Mouse (Mus musculus) right cerebral cortex, postnatal 25 days (tissue): ENCODE measurements at regions not wholly inside any gene's neighbourhood (a gene's known extent, or its start where the extent isn't known, plus 50 kb on each side); places are given as distances from the start of the nearest gene placed in this dataset.

ENCODE experiments used
- DNase-seq: peaks from one replicate; pipeline ENCODE4 v3.0.0; 2022

DNA sequence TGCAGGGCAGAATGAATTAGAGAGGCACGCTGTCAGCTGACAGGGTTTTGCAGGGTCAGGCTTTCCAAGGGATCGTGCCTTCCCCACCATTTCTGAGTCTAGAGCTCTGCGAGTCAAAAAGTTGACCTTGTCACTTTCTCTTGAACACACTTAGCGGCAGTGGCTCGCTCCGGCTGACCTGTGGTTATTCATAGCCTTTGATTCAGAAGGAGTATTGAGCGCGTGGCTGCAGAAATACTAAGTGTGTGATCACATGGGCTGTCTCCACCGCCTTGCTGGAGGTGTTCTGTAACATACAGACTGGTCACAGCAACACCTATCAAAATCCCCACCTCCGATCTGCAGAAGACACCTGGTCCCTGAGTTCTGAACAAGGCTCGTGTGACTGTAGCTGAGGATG lies 252.9 kb downstream of the Uaca start:
- DNase-seq, result no peak

- no peak for DNase-seq
Observed at GRCm38 (mm10) chr9:61048576-61048975, 254.2 kb downstream of the Uaca start.

- DNase-seq, result no peak
Observed at GRCm38 (mm10) chr9:61052621-61053020, 258.3 kb downstream of the Uaca start.

- DNase-seq, result peak; percentile 26
Observed at GRCm38 (mm10) chr9:61054427-61054826, 260.1 kb downstream of the Uaca start.

GRCm38 (mm10) chr9:61055392-61055791 lies 261.1 kb downstream of the Uaca start:
- no peak for DNase-seq

- peak; percentile 13 for DNase-seq
Observed at GRCm38 (mm10) chr9:61055928-61056730, 261.8 kb downstream of the Uaca start.

DNA sequence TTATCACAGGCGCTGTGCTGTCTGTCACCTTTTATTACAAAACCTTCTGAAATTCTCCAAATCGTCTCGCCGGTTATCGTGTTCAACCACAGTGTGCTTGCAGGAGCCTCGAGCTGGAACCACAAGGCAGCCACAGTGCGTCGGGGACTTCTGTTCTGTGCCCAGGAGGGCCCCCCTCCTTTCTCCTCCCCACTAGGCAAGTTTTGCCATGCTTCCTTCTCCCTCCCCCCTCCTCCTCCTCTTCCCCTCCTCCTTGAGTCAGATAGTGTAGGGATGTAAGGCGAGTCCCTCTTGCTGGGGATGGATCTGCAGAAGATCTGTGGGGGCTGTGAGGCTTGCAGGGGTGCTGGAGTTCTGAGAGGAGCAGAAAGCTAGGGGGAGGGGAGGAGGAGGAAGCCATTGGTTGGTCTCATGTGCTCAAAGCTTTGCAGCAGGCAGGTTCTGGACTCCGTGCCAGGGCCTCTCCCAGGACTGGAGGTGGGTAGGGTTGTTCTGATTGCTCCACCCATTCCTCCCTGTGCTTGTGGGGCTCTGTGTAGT lies 262.5 kb downstream of the Uaca start:
- DNase-seq, result no peak

DNA sequence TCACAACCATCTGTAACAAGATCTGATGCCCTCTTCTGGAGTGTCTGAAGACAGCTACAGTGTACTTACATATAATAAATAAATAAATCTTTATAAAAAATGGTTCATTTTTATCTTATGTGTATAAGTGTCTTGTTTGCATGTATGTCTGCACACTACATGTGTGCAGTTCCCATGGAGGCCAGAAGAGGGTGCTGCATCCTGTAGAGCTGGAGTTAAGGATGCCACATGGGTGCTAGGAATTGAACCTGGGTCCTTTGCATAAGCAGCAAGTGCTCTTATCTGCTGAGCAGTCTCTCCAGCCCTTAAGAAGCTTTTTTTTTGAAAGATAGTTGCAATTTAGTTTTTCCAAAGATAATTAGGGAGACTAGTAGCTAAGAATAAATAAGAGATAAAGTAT lies 264.9 kb downstream of the Uaca start:
- no peak for DNase-seq

GRCm38 (mm10) chr9:61060958-61061357 lies 266.6 kb downstream of the Uaca start:
- DNase-seq, result no peak

GRCm38 (mm10) chr9:61064714-61065305 lies 270.5 kb downstream of the Uaca start:
- DNase-seq, result no peak

GRCm38 (mm10) chr9:61069553-61070314 lies 275.4 kb downstream of the Uaca start:
- DNase-seq, result no peak

GRCm38 (mm10) chr9:61070315-61070707 lies 276.0 kb downstream of the Uaca start:
- no peak for DNase-seq

GRCm38 (mm10) chr9:61070861-61071260 lies 276.5 kb downstream of the Uaca start:
- DNase-seq, result no peak

GRCm38 (mm10) chr9:61073482-61073881 lies 279.1 kb downstream of the Uaca start:
- no peak for DNase-seq

DNA sequence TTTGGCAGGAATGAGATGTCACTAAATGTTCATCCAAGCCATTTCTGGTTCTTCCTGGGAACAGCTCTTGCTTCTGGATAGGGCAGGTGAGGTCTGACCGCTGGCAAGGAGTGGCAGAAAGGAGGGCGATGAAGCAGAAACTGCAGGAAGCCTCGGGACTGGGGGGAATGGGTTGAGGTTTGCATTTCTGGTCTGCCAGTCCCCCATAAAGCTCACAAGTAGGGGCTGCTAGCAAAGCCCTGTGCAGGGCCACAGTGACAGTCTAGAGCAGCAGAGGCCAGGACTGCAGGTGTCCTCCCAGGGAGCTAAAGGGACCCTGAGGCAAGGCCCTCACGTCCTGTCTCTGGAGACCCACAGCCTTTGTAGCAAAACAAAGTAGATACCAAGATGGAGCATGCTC lies 280.7 kb downstream of the Uaca start:
- DNase-seq, result no peak

- no peak for DNase-seq
Observed at GRCm38 (mm10) chr9:61077181-61077580, 282.8 kb downstream of the Uaca start.

DNA sequence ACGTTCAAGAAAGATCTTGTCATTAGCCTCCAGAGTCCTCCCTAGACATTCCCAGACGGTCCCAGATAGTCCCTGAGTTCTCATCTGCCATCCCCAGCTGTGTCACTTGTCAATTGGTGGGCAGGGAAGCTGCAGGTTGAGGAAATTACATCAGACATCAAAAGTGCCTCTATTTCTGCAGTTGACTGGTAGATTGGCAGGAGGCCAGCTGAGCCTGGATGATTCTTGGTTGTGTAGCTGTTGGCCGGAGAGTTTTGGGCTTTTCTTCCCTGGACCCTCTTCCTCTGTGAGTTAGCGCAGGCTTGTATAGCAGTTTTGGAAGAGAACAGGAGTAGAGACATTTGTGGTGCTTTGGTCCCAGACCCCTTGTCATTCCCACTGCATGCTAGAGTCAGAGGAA lies 283.5 kb downstream of the Uaca start:
- DNase-seq, result no peak

DNA sequence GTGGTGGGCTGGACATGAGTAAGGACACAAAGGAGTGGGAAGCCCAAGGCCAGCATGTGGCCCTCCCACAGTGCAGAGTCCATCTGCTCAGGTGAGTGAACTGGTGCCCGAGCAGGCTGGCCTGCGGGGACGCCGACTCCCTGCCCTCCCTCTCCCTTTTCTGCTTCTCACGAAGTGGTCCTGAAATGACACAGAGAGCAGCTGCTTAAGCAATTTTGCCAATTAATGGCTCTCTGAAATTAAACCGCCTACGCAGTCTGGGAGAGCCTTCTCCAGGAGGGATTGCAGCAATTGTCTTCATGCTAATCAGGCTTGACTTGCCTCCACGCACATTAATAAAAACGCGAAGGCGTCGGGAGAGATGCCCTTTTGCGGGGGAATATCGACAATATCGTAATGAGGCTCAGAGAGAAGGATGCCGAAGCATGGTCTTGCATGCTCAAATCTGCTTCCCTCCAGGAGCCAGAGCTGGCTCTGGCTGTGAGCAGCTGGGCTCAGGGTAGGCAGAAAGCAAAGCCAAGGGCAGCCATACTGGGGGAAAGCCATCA lies 287.2 kb downstream of the Uaca start:
- peak; percentile 11 for DNase-seq

DNA sequence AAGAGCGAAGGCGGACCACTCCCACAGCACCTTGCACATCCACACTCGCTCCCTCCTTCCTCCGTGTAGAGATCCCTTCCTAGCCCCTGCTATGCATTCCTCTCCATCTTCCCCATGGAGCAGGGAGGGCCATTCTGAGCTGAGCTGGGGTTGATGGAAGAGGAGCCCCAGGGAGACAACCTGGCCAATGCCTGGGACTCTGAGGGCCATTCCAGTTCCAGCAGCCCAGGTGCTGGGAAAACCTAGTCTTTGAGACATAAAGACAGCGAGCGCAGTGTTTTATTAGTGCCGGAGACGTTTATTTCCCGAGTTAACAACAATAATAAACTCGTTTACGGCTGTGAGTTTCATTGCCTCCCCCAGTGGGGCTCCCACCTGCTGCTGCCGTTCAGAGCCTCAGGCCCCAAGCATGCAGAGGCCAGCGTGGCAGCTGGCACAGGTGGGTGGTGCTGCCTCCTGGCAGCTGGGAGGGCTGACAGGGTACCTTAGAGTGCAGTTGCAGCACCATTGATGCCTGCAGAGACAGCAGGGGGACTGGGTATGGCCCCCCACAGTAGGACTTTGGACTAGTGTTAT lies 287.4 kb upstream of the Tle3 start:
- DNase-seq, result no peak

GRCm38 (mm10) chr9:61087035-61087434 lies 285.1 kb upstream of the Tle3 start:
- DNase-seq, result no peak

DNA sequence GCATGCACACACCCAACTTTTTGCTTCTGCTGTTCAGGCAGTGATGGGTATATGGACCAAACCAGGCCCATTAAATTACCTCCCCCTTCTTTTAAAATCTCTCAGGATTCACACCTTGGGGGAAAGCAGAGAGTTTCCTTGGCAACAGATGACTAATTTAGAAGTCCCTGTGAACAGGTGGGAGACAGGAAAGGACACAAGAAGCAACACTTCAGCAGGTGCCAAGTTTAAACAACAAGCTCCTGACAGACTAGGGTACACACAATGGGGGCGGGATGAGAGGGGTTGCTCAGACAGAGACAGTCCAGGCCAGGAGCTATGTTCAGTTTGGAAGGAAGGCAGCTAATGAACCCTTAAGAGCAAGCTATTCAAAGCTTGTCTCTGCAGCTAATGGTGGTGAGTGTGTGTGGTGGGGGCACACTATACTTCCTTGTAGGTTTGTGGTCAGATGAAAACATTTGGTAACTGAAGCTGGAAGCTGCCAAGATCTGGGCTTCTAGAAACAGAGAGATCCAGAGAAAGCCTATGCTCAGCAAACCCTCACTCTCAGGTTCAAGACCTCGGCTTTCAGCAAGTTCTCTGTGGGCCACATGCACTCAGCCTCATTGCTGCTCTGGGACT lies 283.0 kb upstream of the Tle3 start:
- peak; percentile 11 for DNase-seq

- no peak for DNase-seq
Observed at GRCm38 (mm10) chr9:61091036-61091435, 281.1 kb upstream of the Tle3 start.
